Mouse (Mus musculus) CH12.LX (cell line): Measurements from ENCODE around the gene Gm49403.

Experiments used
- MXI1 ChIP-seq: IDR thresholded peaks from 2 replicates; pipeline ENCODE4 v1.6.1; 2011; ENCODE audit warnings: mild to moderate bottlenecking, low read depth, low read length, improper control_type of control experiment
- MYC ChIP-seq: IDR thresholded peaks from 2 replicates; pipeline ENCODE4 v1.6.1; 2011; ENCODE audit warnings: low read depth, mild to moderate bottlenecking, improper control_type of control experiment, low read length

DNA sequence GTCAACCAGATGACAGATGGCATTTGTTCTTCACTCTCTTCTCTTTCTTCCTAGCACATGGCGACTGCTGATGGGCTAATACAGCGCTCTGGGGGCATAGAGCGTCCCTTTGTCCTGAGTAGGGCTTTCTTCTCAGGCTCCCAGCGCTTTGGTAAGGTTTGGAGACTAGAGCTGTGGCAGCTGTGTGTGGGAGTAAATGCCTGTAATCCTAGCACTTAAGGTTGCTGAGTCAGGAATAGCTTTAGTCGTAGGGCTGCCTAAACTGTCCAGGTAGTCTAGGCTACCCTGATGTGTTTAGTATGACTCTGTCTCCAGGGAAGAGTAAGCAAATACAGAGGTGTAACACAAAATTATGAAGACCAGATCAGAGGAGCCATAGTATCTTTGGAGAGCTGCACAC lies 28.1 kb downstream of the Gm49403 start:
- TF ChIP-seq MYC, result no peak
- TF ChIP-seq MXI1, result no peak
